Mouse (Mus musculus) lung, adult 2 months (tissue): ENCODE results near the gene Stau1. TPM values are rescaled to one million over a fixed set of nuclear protein-coding genes. Genes with fewer than 3 reads are reported as not detected.
A peak's percentile ranks its signal among the peaks of the same experiment; 100 is the strongest.

Experiments
- DNase-seq: peaks from one replicate; pipeline ENCODE4 v3.0.0; 2022
- H3K4me1 ChIP-seq: fragments of 200-500 bp; 2 replicates; pipeline ENCODE4 v1.6.1; 2011; ENCODE audit warnings: low read length; ENCODE audit not compliant: control insufficient read depth, insufficient read depth
- H3K4me3 ChIP-seq: fragments of 200-500 bp; replicated peaks from 2 replicates; pipeline ENCODE3; 2011; ENCODE audit warnings: low read depth, mild to moderate bottlenecking, control low read depth, low read length; ENCODE audit errors: extremely low read depth
- CTCF ChIP-seq: fragments of 200-500 bp; IDR thresholded peaks from 2 replicates; pipeline ENCODE4 v1.5.1; 2011; ENCODE audit warnings: mild to moderate bottlenecking, low read length, control low read depth; ENCODE audit not compliant: insufficient read depth
- POLR2A ChIP-seq: fragments of 200-500 bp; IDR thresholded peaks from 2 replicates; pipeline ENCODE4 v1.6.1; 2011; ENCODE audit warnings: low read depth, mild to moderate bottlenecking, control low read depth, low read length, borderline replicate concordance; ENCODE audit errors: extremely low read depth
- WGBS: fragments of 180-500 bp; shearing (Covaris S2); methylation state at CpG from one replicate; pipeline ENCODE4 v1.1.7; 2018; 5-methylcytosine and 5-hydroxymethylcytosine counted together
- polyA plus RNA-seq: library from polyadenylated mRNA; depleted of rRNA; stranded (reverse); fragments of >200 nt; gene quantifications from 2 replicates; pipeline ENCODE4 v1.2.3, GENCODE M21; 2012

Stau1 gene
- polyA plus RNA-seq, 1 experiment = 28.3 TPM

DNA sequence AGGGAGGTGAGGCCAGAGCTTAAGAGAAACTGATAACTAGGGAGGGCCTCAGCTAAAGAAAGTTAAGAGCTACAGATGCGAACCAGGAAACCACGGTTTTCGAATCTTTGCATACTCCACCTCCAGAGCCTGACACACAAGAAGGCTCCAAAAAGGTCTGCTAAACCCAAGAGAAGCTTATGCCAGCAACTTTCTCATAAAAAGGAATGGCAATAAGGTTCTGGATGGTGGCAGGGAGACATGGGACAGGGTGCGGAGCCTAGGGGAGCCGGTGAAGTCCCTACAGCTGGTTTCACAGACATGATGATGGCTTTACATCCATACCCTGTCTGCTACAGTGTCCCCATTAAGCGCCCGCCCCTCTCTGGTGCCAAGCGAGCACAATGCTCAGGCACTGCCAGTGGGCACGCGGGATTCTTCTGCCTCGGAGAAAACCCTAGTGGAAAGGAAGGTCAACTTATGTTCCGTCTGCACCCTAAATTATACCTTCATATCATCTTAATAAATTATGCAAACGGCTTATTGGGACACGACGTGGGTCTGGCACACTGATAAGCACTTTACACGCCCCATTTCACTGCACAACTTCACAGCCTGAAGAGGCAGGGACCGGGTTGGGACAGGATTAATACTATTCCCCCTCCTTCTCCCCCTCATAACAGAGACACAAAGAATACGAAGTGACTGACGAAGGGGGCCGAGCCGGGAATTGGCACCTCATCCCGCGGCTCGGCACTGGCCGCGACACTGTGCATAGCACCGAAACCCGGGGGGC, 891 bp downstream of the Stau1 start:
- peak; percentile 28 for DNase-seq
- Histone ChIP-seq H3K4me1 (peaks cover 18% of the 10 kb centered on the region), H3K4me3 (peak overlapping the region; percentile 72)
- WGBS = under 1% methylated on average over 27 of the region's 28 CpGs
- no peak for TF ChIP-seq POLR2A
- TF ChIP-seq CTCF = no peak

DNA sequence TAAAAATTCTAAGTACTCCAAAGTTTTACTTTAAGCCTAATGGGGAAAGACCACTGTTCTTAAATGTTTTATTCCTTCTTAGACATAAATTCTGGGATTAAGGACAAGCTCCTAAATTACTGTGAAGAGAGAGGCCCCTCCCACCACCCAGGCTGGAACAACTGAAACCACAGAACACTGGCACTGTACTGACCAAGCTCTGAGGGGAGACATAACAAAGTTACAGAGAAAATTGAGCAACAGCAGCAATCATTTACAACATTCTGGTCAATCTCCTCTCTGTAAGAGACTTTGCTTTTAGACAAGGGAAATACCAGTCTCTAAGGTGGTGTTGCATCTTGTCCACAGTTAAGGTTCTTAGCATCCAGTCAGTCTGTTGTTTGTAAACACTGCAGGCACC, 4.2 kb downstream of the Stau1 start:
- TF ChIP-seq POLR2A = no peak
- no peak for TF ChIP-seq CTCF
- no peak for DNase-seq
- Histone ChIP-seq H3K4me1 (peaks cover 18% of the 10 kb centered on the region), H3K4me3 (no peak overlapping the region)

DNA sequence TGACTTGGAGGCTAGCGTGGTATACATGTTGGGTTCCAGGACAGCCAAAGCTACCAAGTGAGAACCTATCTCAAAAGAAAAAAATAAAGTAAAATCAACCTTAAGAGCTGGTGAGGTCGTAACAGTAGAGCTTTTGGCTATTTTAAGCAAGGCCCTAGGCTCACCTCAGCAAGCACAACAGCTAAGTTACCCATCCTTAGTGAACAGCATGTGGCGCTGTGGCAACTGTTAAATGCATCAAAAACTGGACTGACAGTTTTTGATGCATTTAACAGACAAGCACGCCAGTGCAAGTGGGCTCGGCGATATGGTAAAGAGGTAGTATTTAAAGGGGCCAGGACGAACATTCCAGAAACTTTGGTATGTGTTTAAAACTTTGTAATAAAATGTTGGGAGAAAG, 5.2 kb downstream of the Stau1 start:
- WGBS = 51% methylated on average over 7 of the region's 7 CpGs
- no peak for DNase-seq
- no peak for TF ChIP-seq POLR2A
- no peak for TF ChIP-seq CTCF

DNA sequence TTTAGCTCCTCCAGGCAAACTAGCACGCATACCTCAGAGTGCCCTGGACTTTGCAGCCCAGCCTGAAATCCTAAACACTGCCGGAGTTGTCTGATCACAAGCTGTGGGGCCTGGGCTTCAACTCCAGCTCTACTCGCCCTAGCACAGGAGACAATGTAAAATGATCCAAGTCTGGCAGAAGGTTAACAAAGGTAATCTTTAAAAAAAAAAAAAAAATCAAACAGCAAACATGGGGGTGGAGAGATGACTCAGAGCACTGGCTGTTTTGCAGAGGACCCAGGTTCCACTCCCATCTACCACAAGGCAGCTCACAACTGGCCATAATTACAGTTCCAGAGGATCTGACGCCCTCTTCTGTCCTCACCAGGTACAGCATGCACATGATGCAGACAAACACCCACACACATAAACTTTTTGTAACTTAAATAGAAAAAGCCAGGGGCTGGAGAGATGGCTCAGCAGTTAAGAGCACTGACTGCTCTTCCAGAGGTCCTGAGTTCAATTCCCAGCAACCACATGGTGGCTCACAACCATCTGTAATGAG, 12.7 kb downstream of the Stau1 start:
- WGBS = 69% methylated on average over 4 of the region's 4 CpGs
- DNase-seq = no peak
- TF ChIP-seq POLR2A = no peak
- TF ChIP-seq CTCF = no peak
- Histone ChIP-seq H3K4me1 (no peaks in the 10 kb centered on the region; the same call in 1 of the 2 replicates), H3K4me3 (no peak overlapping the region)

More for the DNA sequence above, 5.2 kb downstream of the Stau1 start:
- peaks cover 13% of the 10 kb centered on the region for H3K4me1 ChIP-seq
- no peak overlapping the region for H3K4me3 ChIP-seq

DNA sequence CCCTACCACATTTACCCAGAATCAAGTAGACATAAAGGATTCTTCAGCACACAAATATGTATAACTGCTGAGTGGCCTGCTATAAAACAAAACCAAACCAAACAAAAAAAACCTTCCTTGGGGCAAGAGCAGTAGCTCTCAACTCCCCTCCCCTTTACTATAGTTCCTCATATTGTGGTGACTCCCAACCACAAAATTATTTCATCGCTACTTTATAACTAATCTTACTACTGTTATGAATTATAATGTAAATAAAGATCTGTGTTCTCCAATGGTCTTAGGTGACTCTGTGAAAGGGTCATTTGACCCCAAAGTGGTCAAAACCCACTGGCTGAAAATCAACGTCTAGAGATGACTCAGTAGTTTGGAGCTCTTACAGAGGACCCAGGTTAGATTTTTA, 15.9 kb downstream of the Stau1 start:
- H3K4me3 ChIP-seq = no peak overlapping the region
- no peak for DNase-seq
- peaks cover 13% of the 10 kb centered on the region for H3K4me1 ChIP-seq
- TF ChIP-seq CTCF (no peak), POLR2A (no peak)
- WGBS = 44% methylated on average over 2 of the region's 2 CpGs

DNA sequence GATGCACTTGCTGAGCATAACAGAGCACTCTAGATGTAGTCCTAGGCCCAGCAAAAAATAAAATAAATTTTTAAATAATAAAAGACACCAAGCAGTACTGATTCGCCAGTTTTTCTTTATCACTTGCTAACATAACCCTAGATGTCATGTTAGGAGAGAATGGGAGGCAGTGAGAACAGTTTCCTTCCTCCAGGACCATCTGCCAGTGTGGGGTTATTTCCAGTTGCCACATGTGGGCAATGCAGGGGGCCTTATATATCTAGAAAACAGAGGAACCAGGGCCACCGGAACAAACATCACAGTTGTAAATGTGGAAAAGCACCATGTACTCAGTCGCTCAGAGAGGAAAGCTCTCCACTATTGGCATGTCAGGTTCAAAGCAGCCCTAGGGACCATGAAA, 18.6 kb downstream of the Stau1 start:
- Histone ChIP-seq H3K4me3 (no peak overlapping the region), H3K4me1 (peaks cover 25% of the 10 kb centered on the region)
- DNase-seq = no peak
- 44% methylated on average over 3 of the region's 3 CpGs for WGBS
- TF ChIP-seq POLR2A = no peak
- TF ChIP-seq CTCF = no peak

DNA sequence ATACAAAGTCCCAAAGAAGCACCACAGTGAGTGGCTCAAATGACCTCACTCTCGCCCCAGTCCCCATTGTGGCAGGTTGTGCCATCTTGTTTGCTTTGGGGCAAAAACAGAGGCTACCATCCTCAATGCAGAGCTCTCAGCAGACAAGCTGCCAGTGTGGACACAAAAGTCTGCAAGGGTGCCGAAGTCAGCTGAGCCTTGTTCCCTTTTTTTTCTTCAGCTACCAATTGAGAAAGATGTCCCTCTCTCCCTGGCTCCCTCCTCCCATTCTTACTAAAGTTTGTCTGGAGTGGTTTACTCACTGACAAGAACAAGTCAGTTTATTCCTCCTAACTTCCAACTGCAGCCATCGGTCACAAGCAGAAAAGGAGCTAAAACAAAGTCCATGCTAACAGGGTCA, 19.7 kb downstream of the Stau1 start:
- peaks cover 25% of the 10 kb centered on the region for H3K4me1 ChIP-seq
- DNase-seq = no peak
- 43% methylated on average over 3 of the region's 3 CpGs for WGBS
- H3K4me3 ChIP-seq = no peak overlapping the region
- TF ChIP-seq POLR2A (no peak), CTCF (no peak)

DNA sequence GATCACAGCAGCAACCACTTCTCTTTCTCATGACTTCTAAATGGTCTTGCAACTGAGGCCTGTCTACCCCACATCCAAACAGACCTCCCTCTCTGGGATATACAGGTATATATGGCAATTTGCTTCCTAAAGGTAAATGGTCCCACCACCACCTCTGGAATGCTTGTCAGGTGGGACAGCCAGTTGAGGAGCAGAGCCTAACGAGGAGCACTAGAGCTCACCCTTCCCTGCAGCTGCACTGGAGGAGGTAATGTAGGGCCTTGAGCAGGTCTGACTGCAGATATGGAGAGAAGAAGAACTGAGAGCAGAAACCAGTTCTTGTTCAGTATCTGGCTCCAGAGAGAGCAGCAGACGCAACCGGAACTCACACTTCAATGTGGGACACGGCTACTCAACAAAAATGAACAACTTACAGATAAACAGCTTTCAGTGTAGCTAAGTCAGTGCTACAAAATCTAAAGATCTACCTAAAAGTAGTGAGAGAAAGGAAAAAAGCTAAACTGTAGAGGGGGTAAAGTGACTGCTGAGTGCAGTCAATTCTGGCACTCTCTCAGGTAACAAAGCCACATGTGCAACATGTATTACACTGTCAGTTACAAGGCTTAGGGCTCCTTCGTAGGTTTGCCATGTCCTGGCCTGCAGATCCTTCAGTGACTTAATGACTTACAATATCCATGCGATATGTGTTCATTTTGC, 21.8 kb downstream of the Stau1 start:
- DNase-seq = no peak
- Histone ChIP-seq H3K4me1 (peaks cover 25% of the 10 kb centered on the region), H3K4me3 (no peak overlapping the region)
- TF ChIP-seq CTCF (no peak), POLR2A (no peak)
- 60% methylated on average over 6 of the region's 6 CpGs for WGBS

DNA sequence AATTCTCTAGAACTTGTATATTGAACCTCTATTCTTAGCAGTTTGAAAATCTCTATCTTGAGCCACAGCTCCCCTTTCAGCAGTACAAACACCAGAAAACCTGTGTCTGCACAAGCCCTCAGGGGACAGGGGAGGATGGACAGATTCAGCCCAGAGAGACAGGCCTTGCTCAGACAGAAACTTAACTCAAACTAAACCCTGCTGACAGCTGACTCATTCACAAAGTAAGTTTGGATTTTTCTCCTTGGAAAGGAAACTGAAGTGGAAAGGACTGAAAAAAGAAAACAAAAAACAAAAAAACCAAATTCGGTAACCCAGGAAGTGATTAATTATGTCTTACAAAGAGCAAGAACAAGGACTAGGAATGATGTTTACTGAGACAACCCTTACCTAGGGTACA, 22.9 kb downstream of the Stau1 start:
- WGBS = 30% methylated on average over 1 of the region's 1 CpGs
- no peak for DNase-seq
- Histone ChIP-seq H3K4me3 (no peak overlapping the region), H3K4me1 (peaks cover 25% of the 10 kb centered on the region)
- TF ChIP-seq POLR2A (no peak), CTCF (no peak)

DNA sequence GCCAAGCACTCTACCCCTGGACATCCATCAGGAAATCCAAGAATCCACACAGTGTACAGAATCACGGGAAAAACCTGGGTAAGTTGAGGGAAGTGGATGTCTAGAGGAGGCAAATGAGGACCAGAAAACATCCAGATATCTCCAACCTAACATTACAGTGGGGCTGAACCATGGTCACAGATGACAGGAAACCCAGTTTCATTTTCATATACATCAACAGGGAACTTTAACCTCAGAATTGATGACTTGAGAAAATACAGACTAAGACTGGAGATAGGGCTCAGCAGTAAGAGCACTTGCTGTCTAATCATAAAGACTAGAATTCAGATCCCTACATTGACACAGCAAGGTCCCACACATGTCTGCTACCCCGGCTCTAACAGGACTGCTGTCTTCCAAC, 31.3 kb downstream of the Stau1 start:
- DNase-seq = no peak
- TF ChIP-seq POLR2A = no peak
- no peak for TF ChIP-seq CTCF
- Histone ChIP-seq H3K4me1 (0 out of 2 replicates have a peak, but pooled peaks cover 2% of the 10 kb centered on the region), H3K4me3 (no peak overlapping the region)
- WGBS = 74% methylated on average over 2 of the region's 2 CpGs
